Mouse (Mus musculus) kidney, postnatal 25 days (tissue): ENCODE measurements around the gene Plscr3.

ENCODE experiments used
- DNase-seq, 2 experiments: peaks; one replicate each; pipeline ENCODE4 v3.0.0; 2021; ENCODE audit warnings: mixed read lengths in 2 of 2

Gene Plscr3

DNA sequence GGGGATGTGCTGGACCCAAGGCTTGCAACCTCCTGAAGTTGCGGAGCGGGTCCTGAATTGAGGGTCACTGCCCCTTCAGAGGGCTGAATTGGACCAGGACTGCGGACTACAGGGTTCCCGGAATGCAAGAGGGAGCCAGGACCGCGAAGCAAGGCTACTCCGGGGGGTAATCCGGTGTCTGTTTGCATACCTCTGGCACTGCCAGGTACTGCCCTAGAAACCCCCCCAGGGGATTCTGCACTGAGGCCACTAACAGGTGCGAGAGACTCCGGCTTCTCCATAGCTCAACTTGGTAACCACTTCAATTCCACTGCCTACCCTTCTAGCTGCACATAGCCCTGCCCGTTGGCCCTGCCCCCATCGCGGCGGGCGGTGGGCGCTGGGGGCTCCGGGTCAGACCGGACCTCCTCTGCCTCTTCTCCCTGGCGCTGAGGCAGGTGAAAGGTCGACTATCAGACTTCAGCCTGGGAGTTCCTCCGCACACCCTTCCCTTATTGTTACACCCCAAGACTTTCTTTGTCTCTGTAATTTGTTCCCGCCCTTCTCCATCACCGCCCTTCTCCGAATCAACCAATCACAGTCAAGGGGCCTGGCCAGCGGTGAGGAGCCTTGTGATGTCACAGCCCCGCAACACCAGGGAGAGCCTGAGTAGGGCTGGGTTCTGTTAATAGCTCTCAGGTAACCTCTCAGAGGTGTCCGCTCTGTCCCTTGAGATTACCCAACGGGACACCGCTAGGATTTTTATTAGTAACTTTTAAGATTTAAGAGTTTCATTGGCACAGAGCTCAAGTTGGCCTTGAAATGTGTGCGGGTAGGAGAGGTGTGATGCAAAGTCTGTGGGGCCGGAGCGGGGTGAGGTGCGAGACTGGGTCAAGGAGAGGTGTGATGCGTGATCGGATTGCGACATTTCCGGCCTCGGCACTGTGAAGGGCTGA, 54.6 kb downstream of the Plscr3 start, which contains the start of the genes 2810408A11Rik and Neurl4:
Gene 2810408A11Rik (minus strand): TSS at position 517 of the 935 bp plus-strand sequence.
Gene Neurl4 (plus strand): TSS at position 602 of the 935 bp plus-strand sequence.
- DNase-seq: peak; percentile 91 to 97

DNA sequence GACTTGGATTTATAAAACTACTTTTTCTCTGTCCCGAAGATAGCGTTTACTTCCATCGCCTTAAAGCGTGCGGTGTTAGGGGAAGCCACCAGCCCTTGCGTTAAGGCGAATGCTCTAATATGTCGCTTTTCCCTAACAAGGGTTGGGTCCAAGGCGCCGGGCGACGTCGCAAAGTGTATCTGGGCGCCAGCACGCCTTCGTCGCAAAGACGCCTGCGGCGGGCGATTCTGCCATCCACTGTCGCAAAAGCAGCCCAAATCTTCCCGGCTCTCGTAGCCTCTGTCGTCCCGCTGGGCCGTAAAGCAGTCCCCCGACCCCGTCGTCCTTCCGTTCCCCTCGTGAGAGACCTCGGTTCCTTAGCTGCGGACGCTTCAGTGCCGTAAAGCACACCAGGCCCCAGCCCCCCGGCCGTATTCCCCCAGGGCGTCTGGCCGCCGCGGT, 55.2 kb downstream of the Plscr3 start:
- peak; percentile 94 to 99 for DNase-seq
